7 mouse cellular contexts compared by ENCODE assay signal in the genomic region with DNA sequence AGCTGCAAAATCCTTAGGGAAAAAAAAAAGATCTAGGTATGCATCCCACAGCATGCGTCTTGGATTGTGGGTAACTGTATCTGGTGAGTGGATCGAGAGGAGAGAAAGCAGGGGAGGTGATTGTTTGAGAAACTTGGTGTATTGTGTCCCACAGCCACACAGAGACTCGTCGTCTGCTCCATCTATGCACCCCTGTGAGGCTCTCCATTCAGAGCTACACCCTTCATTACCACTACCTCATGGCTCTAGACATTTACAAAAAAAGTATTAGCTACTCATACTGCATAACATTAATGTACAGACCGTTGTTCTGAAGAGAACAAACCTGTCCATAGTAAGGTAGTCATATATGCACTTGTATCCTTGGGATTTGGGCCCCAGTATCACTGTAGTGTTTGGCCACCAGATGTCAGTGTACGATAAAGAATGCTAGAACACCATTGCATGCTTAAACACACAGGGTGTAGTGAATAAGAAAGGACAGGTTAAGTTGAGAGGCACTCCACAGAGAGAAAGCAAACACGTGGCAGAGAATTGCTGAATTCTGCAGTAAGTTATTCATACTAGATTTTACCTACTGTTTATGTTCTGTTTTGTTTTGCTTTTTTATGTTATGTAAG.
DNase-seq lines count a peak whose midpoint lies in the region; ATAC-seq and TF ChIP-seq lines count a peak whose summit lies in the region.

No protein-coding gene starts in this region.

- TF ChIP-seq EP300 in lung, postnatal 0 days (IDR thresholded peaks at IDR 0.05): no peak

- peak; percentile 68 for TF ChIP-seq CTCF in lung, postnatal 0 days (IDR thresholded peaks at IDR 0.05)

- H3K4me3 ChIP-seq in lung, postnatal 0 days (ENCODE audit: low read depth, low read length): no peak overlapping the region

- no peaks in the 10 kb centered on the region for H3K27me3 ChIP-seq in lung, postnatal 0 days (replicated peaks; ENCODE audit: insufficient read depth, low read length)

- H3K9me3 ChIP-seq in lung, postnatal 0 days (ENCODE audit: low read length): no peaks in the 10 kb centered on the region

- no peak for ATAC-seq in lung, postnatal 0 days
- ATAC-seq in megakaryocyte, adult 5-6 weeks (ENCODE audit: poor library complexity, severe bottlenecking): no peak

- 44% methylated on average over 7 of the region's 7 CpGs for WGBS in lung, postnatal 0 days

- no peak overlapping the region for H3K27ac ChIP-seq in lung, postnatal 0 days (ENCODE audit: low read length)

- H3K9ac ChIP-seq in lung, postnatal 0 days (replicated peaks; ENCODE audit: low read depth): no peak overlapping the region

- H3K4me2 ChIP-seq in lung, postnatal 0 days (replicated peaks; ENCODE audit: low read depth, low read length): no peak overlapping the region

- DNase-seq in lung, postnatal 0 days (ENCODE audit: low spot score): peak; percentile 48
- no peak for DNase-seq in lung, postnatal 25 days (ENCODE audit: low spot score)
- DNase-seq in embryo, embryonic 10.5 days (ENCODE audit: low spot score): peak; percentile 66
- peak; percentile 64 for DNase-seq in kidney, adult 9 months
- peak; percentile 17 for DNase-seq in neural tube, embryonic 10.5 days (ENCODE audit: extremely low spot score, low spot score)
- no peak for DNase-seq in thymus, postnatal 25 days

- H3K4me1 ChIP-seq in lung, postnatal 0 days (ENCODE audit: insufficient read depth, low read depth, low read length): no peaks in the 10 kb centered on the region

- no peaks in the 10 kb centered on the region for H3K36me3 ChIP-seq in lung, postnatal 0 days (ENCODE audit: insufficient read depth, low read length)

Comparison
In these comparisons a context has a peak if more than half of its experiments do, and no peak if none do; other contexts are left out.
1. DNase-seq: peak in lung, postnatal 0 days (single experiment), embryo, embryonic 10.5 days (single experiment), kidney, adult 9 months (single experiment) and neural tube, embryonic 10.5 days (single experiment); none in lung, postnatal 25 days (single experiment) and thymus, postnatal 25 days (single experiment).